Mouse (Mus musculus): ENCODE measurements around the gene Rtca. TPM values are rescaled to one million over a fixed set of nuclear protein-coding genes. Genes with fewer than 3 reads are reported as not detected.

The Rtca gene
- 40.8 and 58.8 TPM in 2 replicates for polyA plus RNA-seq (2012; rRNA removed)

DNA sequence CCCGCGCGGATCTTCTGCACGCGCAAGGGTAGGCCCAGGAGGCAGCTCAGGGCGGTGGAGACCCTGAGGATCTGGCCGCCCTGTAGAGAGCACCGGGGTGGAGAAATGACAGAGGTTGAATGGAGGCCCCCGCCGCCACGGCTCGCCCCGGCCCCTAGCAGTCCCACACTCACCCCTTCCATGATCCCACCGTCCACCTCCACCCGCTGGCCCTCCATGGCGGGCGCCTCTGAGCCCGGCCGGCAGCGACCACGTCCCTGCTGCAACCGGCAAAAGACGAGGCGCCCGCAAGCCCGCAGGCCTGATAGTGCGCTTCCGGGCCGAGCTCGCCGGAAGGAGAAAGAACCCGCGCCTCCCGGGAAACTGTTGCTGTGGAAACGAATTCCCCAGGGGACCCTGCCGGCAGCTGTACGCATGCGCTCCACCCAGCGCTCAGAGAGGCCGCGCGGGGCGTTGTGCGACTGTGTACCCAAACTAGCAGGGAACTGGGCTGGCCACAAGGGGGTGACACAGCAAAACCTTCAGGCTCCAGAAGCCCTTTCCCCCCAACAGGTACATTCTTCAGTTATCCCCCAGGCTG is at the start of gene Rtca:
Gene Rtca (minus strand): TSS at position 437 of the 580 bp plus-strand sequence.

DNA sequence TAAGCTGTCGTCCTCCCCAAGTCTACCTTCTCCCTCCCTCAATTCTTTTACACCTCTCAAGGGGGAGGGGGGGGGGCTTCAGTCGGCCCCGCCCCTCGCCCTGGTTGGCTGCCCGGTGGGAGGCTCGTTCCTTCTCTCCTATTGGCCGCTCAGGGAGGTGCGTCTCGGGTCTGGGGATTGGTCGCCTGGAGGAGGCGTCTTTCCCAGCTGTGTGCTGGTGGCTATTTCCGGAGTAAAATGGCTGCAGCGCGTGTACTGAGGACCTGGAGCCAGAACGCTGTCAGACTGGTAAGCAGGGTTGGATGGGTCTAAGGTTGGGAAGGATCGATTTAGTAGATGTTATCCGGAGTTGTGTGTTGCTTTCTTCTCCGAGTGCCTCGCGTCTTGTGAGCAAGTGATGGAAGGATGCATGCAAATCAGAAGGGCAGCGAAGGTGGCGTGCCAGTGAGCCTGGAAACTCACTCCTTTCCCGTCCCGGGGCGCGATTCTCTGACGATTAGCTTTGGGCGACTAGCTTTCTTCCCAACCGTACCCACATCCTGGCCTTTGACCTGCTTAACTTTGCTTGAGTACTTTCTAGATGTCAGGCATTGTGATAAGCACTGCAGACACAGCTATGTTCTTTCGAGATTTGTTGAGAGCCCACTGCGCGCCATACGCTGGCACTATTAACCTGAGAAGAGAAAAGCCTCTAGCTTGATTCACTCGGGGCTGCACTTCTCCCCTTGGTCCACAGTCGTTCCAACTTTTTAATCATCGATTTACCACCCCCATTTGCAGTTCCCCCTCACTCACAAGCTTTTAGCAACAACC is 5.1 kb upstream of the Rtca start, which contains the start of gene Dbt:
Gene Dbt (plus strand): TSS at position 167 of the 813 bp plus-strand sequence.

Other genes with a start within 250 kb of the Rtca start
- gene Cdc14a, start 84.2 kb downstream of the Rtca start, polyA plus RNA-seq (2012; rRNA removed) = 11.7 and 21.4 TPM in 2 replicates
- 4.0 and 5.4 TPM in 2 replicates for gene Dbt, start 4.9 kb upstream of the Rtca start, polyA plus RNA-seq (2012; rRNA removed)
- 0.36 and 0.67 TPM in 2 replicates for gene Lrrc39, start 54.8 kb upstream of the Rtca start, polyA plus RNA-seq (2012; rRNA removed)
- 1.0 TPM in 2 replicates for gene Sass6, start 86.8 kb upstream of the Rtca start, polyA plus RNA-seq (2012; rRNA removed)
- 2.9 and 3.1 TPM in 2 replicates for gene Trmt13, start 106.4 kb upstream of the Rtca start, polyA plus RNA-seq (2012; rRNA removed)
- gene Mfsd14a, start 154.5 kb upstream of the Rtca start, polyA plus RNA-seq (2012; rRNA removed) = 16.0 and 16.8 TPM in 2 replicates
- gene Gm43191, start 173.1 kb upstream of the Rtca start, polyA plus RNA-seq (2012; rRNA removed) = not detected in 2 replicates
- gene Slc35a3, start 204.6 kb upstream of the Rtca start, polyA plus RNA-seq (2012; rRNA removed) = 3.2 and 5.4 TPM in 2 replicates